Mouse (Mus musculus) liver, embryonic 16.5 days (tissue): ENCODE data around the gene Tmem108. TPM values are rescaled to one million over a fixed set of nuclear protein-coding genes. Genes with fewer than 3 reads are reported as not detected.

Experiments used
- ATAC-seq: fragments of 200-750 bp; cut with Nextera tagmentation; 2 replicates; pipeline ENCODE4 v1.8.0; 2017; ENCODE audit warnings: low read depth, mild to moderate bottlenecking, moderate number of reproducible peaks, moderate library complexity
- H3K27ac ChIP-seq: fragments of 300-500 bp; sonication (generic); 2 replicates; pipeline ENCODE4 v1.5.1; 2014; ENCODE audit warnings: mild to moderate bottlenecking, low read length
- H3K27me3 ChIP-seq: fragments of 300-500 bp; sonication (generic); 2 replicates; pipeline ENCODE4 v1.6.1; 2014; ENCODE audit warnings: low read depth, low read length, mixed read lengths; ENCODE audit not compliant: control insufficient read depth, insufficient read depth
- H3K36me3 ChIP-seq: fragments of 300-500 bp; sonication (generic); 2 replicates; pipeline ENCODE4 v1.6.1; 2014; ENCODE audit warnings: mild to moderate bottlenecking; ENCODE audit not compliant: control insufficient read depth, insufficient read depth
- H3K4me1 ChIP-seq: fragments of 300-500 bp; sonication (generic); 2 replicates; pipeline ENCODE4 v1.6.1; 2014; ENCODE audit warnings: low read depth, low read length, mixed read lengths; ENCODE audit not compliant: control insufficient read depth
- H3K4me2 ChIP-seq: fragments of 300-500 bp; sonication (generic); 2 replicates; pipeline ENCODE4 v1.6.1; 2014; ENCODE audit warnings: low read depth, low read length, mixed read lengths
- H3K4me3 ChIP-seq: fragments of 300-500 bp; sonication (generic); 2 replicates; pipeline ENCODE4 v1.5.1; 2014; ENCODE audit warnings: low read depth, mild to moderate bottlenecking, low read length
- H3K9ac ChIP-seq: fragments of 300-500 bp; sonication (generic); 2 replicates; pipeline ENCODE4 v1.6.1; 2014; ENCODE audit warnings: low read depth, low read length
- H3K9me3 ChIP-seq: fragments of 300-500 bp; sonication (generic); replicated peaks from 2 replicates; pipeline ENCODE4 v1.6.1; 2016; ENCODE audit warnings: low read length; ENCODE audit not compliant: control insufficient read depth
- WGBS: fragments of 180-500 bp; shearing (Covaris S2); extraction: QIAGEN DNeasy Blood & Tissue Kit; methylation state at CpG from one replicate; pipeline ENCODE4 v1.1.7; 2014; ENCODE audit not compliant: insufficient replicate concordance; 5-methylcytosine and 5-hydroxymethylcytosine counted together
- polyA plus RNA-seq: library from polyadenylated mRNA; unstranded; fragments of >200 nt; fragmentation: Nextera tagmentation; extraction: Ambion mirVana; gene quantifications from 2 replicates; pipeline ENCODE4 v1.2.1, GENCODE M21; 2015

Gene Tmem108
- polyA plus RNA-seq, 1 experiment from 2014 or later: 1.9 TPM

GRCm38 (mm10) chr9:103503586-103504298 lies 257.9 kb downstream of the Tmem108 start:
- Histone ChIP-seq H3K9ac (no peak overlapping the region), H3K27ac (no peak overlapping the region), H3K27me3 (no peaks in the 10 kb centered on the region), H3K4me2 (no peak overlapping the region), H3K4me3 (no peak overlapping the region), H3K9me3 (no peaks in the 10 kb centered on the region), H3K36me3 (no peaks in the 10 kb centered on the region), H3K4me1 (no peaks in the 10 kb centered on the region; the same call in 1 of the 2 replicates)
- WGBS: 46% methylated on average over 3 of the region's 3 CpGs
- ATAC-seq: no peak

- no peak for ATAC-seq
- Histone ChIP-seq H3K27ac (no peak overlapping the region), H3K9me3 (no peaks in the 10 kb centered on the region), H3K27me3 (no peaks in the 10 kb centered on the region), H3K36me3 (no peaks in the 10 kb centered on the region), H3K9ac (no peak overlapping the region), H3K4me2 (no peak overlapping the region), H3K4me1 (no peaks in the 10 kb centered on the region; the same call in 1 of the 2 replicates), H3K4me3 (no peak overlapping the region)
- 73% methylated on average over 2 of the region's 2 CpGs for WGBS
Measured at GRCm38 (mm10) chr9:103502655-103503054, 259.0 kb downstream of the Tmem108 start.

GRCm38 (mm10) chr9:103501861-103502364 lies 259.7 kb downstream of the Tmem108 start:
- H3K27me3 ChIP-seq: no peaks in the 10 kb centered on the region
- no peak for ATAC-seq
- H3K27ac ChIP-seq: no peak overlapping the region
- H3K4me1 ChIP-seq: no peaks in the 10 kb centered on the region; the same call in 1 of the 2 replicates
- H3K4me3 ChIP-seq: no peak overlapping the region
- H3K4me2 ChIP-seq: no peak overlapping the region
- no peak overlapping the region for H3K9ac ChIP-seq
- H3K9me3 ChIP-seq: no peaks in the 10 kb centered on the region
- 33% methylated on average over 14 of the region's 14 CpGs for WGBS
- no peaks in the 10 kb centered on the region for H3K36me3 ChIP-seq

- Histone ChIP-seq H3K36me3 (no peaks in the 10 kb centered on the region), H3K27ac (no peak overlapping the region), H3K9me3 (no peaks in the 10 kb centered on the region), H3K9ac (no peak overlapping the region), H3K4me1 (no peaks in the 10 kb centered on the region; the same call in 1 of the 2 replicates), H3K4me2 (no peak overlapping the region), H3K4me3 (no peak overlapping the region), H3K27me3 (no peaks in the 10 kb centered on the region)
- 75% methylated on average over 18 of the region's 18 CpGs for WGBS
- ATAC-seq: no peak
Measured at GRCm38 (mm10) chr9:103499366-103499765, 262.3 kb downstream of the Tmem108 start.

GRCm38 (mm10) chr9:103498699-103499098 lies 262.9 kb downstream of the Tmem108 start:
- no peaks in the 10 kb centered on the region for H3K36me3 ChIP-seq
- WGBS: 26% methylated on average over 8 of the region's 8 CpGs
- H3K4me3 ChIP-seq: no peak overlapping the region
- H3K4me1 ChIP-seq: no peaks in the 10 kb centered on the region; the same call in 1 of the 2 replicates
- no peak overlapping the region for H3K27ac ChIP-seq
- no peak for ATAC-seq
- H3K9ac ChIP-seq: no peak overlapping the region
- no peak overlapping the region for H3K4me2 ChIP-seq
- H3K27me3 ChIP-seq: no peaks in the 10 kb centered on the region
- H3K9me3 ChIP-seq: no peaks in the 10 kb centered on the region

- Histone ChIP-seq H3K9ac (no peak overlapping the region), H3K4me3 (no peak overlapping the region), H3K4me2 (no peak overlapping the region), H3K4me1 (no peaks in the 10 kb centered on the region), H3K9me3 (no peaks in the 10 kb centered on the region), H3K27ac (no peak overlapping the region), H3K27me3 (no peaks in the 10 kb centered on the region), H3K36me3 (no peaks in the 10 kb centered on the region)
- ATAC-seq: no peak
- 72% methylated on average over 11 of the region's 11 CpGs for WGBS
Measured at GRCm38 (mm10) chr9:103495391-103495790, 266.2 kb downstream of the Tmem108 start.

GRCm38 (mm10) chr9:103494346-103495020 lies 267.2 kb downstream of the Tmem108 start:
- Histone ChIP-seq H3K9ac (no peak overlapping the region), H3K36me3 (no peaks in the 10 kb centered on the region), H3K4me2 (no peak overlapping the region), H3K4me1 (no peaks in the 10 kb centered on the region), H3K9me3 (no peaks in the 10 kb centered on the region), H3K4me3 (no peak overlapping the region), H3K27me3 (no peaks in the 10 kb centered on the region), H3K27ac (no peak overlapping the region)
- 38% methylated on average over 7 of the region's 7 CpGs for WGBS
- no peak for ATAC-seq

- Histone ChIP-seq H3K9ac (no peak overlapping the region), H3K9me3 (no peaks in the 10 kb centered on the region), H3K4me3 (no peak overlapping the region), H3K27ac (no peak overlapping the region), H3K4me2 (no peak overlapping the region), H3K36me3 (no peaks in the 10 kb centered on the region), H3K4me1 (no peaks in the 10 kb centered on the region), H3K27me3 (no peaks in the 10 kb centered on the region)
- 68% methylated on average over 8 of the region's 8 CpGs for WGBS
- no peak for ATAC-seq
Measured at GRCm38 (mm10) chr9:103491985-103492384, 269.7 kb downstream of the Tmem108 start.

GRCm38 (mm10) chr9:103490439-103490838 lies 271.2 kb downstream of the Tmem108 start:
- no peak overlapping the region for H3K4me2 ChIP-seq
- no peak overlapping the region for H3K4me3 ChIP-seq
- no peaks in the 10 kb centered on the region; the same call in 1 of the 2 replicates for H3K4me1 ChIP-seq
- 18% methylated on average over 2 of the region's 2 CpGs for WGBS
- no peaks in the 10 kb centered on the region for H3K36me3 ChIP-seq
- no peak overlapping the region for H3K9ac ChIP-seq
- no peaks in the 10 kb centered on the region for H3K27me3 ChIP-seq
- no peak overlapping the region for H3K27ac ChIP-seq
- H3K9me3 ChIP-seq: no peaks in the 10 kb centered on the region
- ATAC-seq: peak; percentile 57
